Mouse (Mus musculus) stomach, postnatal 0 days (tissue): Measurements from ENCODE around the gene Tmsb15b1. TPM values are rescaled to one million over a fixed set of nuclear protein-coding genes. Genes with fewer than 3 reads are reported as not detected.
"Not testable (repeated sequence)": the region's sequence is repeated elsewhere in the genome, so short reads cannot be mapped to it uniquely, and the experiment has no call there.

ENCODE experiments used
- ATAC-seq: fragments of 200-750 bp; cut with Nextera tagmentation; 2 replicates; pipeline ENCODE4 v1.8.0; 2017; ENCODE audit not compliant: low FRiP score, low TSS enrichment
- DNase-seq: peaks from one replicate; pipeline ENCODE4 v3.0.0-alpha.2; 2016; ENCODE audit warnings: low spot score
- H3K27ac ChIP-seq: fragments of 300-500 bp; sonication (generic); replicated peaks from 2 replicates; pipeline ENCODE4 v1.5.1; 2014; ENCODE audit warnings: mild to moderate bottlenecking, control low read depth
- H3K27me3 ChIP-seq: fragments of 300-500 bp; sonication (generic); 2 replicates; pipeline ENCODE4 v1.6.1; 2014; ENCODE audit warnings: low read length; ENCODE audit not compliant: control insufficient read depth, insufficient read depth
- H3K36me3 ChIP-seq: fragments of 300-500 bp; sonication (generic); 2 replicates; pipeline ENCODE4 v1.6.1; 2014; ENCODE audit warnings: low read length, mixed read lengths; ENCODE audit not compliant: control insufficient read depth, insufficient read depth
- H3K4me1 ChIP-seq: fragments of 300-500 bp; sonication (generic); replicated peaks from 2 replicates; pipeline ENCODE4 v1.6.1; 2014; ENCODE audit warnings: antibody characterized with exemption; ENCODE audit not compliant: control insufficient read depth, insufficient read depth
- H3K4me2 ChIP-seq: fragments of 300-500 bp; sonication (generic); replicated peaks from 2 replicates; pipeline ENCODE4 v1.6.1; 2014; ENCODE audit warnings: low read depth, mild to moderate bottlenecking, control low read depth, moderate library complexity
- H3K4me3 ChIP-seq: fragments of 300-500 bp; sonication (generic); 2 replicates; pipeline ENCODE4 v1.5.1; 2014; ENCODE audit warnings: low read depth, low read length, control low read depth
- H3K9ac ChIP-seq: fragments of 300-500 bp; sonication (generic); 2 replicates; pipeline ENCODE4 v1.6.1; 2014; ENCODE audit warnings: mild to moderate bottlenecking, low read length, control low read depth, mixed read lengths
- H3K9me3 ChIP-seq: fragments of 300-500 bp; sonication (generic); 2 replicates; pipeline ENCODE4 v1.6.1; 2016; ENCODE audit warnings: low read length; ENCODE audit not compliant: control insufficient read depth
- CTCF ChIP-seq: IDR thresholded peaks from 2 replicates; pipeline ENCODE4 v1.5.1; 2016; ENCODE audit warnings: antibody characterized with exemption, low read depth, mild to moderate bottlenecking, moderate library complexity
- EP300 ChIP-seq: optimal IDR thresholded peaks from 2 replicates; pipeline ENCODE3; 2016; ENCODE audit warnings: antibody characterized with exemption
- WGBS: fragments of 180-500 bp; shearing (Covaris S2); extraction: QIAGEN DNeasy Blood & Tissue Kit; methylation state at CpG from one replicate; pipeline ENCODE4 v1.1.7; 2014; 5-methylcytosine and 5-hydroxymethylcytosine counted together
- polyA plus RNA-seq: library from polyadenylated mRNA; unstranded; fragments of >200 nt; fragmentation: Nextera tagmentation; extraction: Ambion mirVana; gene quantifications from 2 replicates; pipeline ENCODE4 v1.2.1, GENCODE M21; 2015

The Tmsb15b1 gene
- polyA plus RNA-seq, 1 experiment from 2014 or later, result 17.7 TPM

GRCm38 (mm10) chrX:136992978-136993547 lies 16.4 kb upstream of the Tmsb15b1 start, which contains the start of gene Zcchc18:
Zcchc18 (plus strand) TSS chrX:136993155.
- no peaks in the 10 kb centered on the region for H3K27me3 ChIP-seq
- no peak for TF ChIP-seq EP300
- no peak for TF ChIP-seq CTCF
- H3K4me2 ChIP-seq, result peak within 1 kb of the TSS; percentile 54
- H3K9me3 ChIP-seq, result no peaks in the 10 kb centered on the region
- no peaks in the 10 kb centered on the region for H3K4me1 ChIP-seq
- no peak within 1 kb of the TSS for H3K27ac ChIP-seq
- WGBS, result 21% methylated on average over 26 of the region's 26 CpGs
- peak within 1 kb of the TSS; percentile 31 for H3K4me3 ChIP-seq
- 0 out of 2 replicates have a peak within 1 kb of the TSS, but pooled peaks have one; percentile 13 for H3K9ac ChIP-seq
- no peaks in the 10 kb centered on the region for H3K36me3 ChIP-seq
- DNase-seq, result peak; percentile 34
- peak; percentile 69; the same call in 1 of the 2 replicates for ATAC-seq

GRCm38 (mm10) chrX:136992191-136992965 lies 15.7 kb upstream of the Tmsb15b1 start:
- H3K4me2 ChIP-seq, result peak overlapping the region; percentile 54
- WGBS, result 17% methylated on average over 19 of the region's 19 CpGs
- no peaks in the 10 kb centered on the region for H3K36me3 ChIP-seq
- H3K4me1 ChIP-seq, result no peaks in the 10 kb centered on the region
- no peaks in the 10 kb centered on the region for H3K27me3 ChIP-seq
- peak overlapping the region; percentile 31 for H3K4me3 ChIP-seq
- DNase-seq, result no peak
- 0 out of 2 replicates have a peak overlapping the region, but pooled peaks have one; percentile 13 for H3K9ac ChIP-seq
- H3K27ac ChIP-seq, result no peak overlapping the region
- no peak for ATAC-seq
- no peaks in the 10 kb centered on the region for H3K9me3 ChIP-seq
- TF ChIP-seq EP300, result no peak
- TF ChIP-seq CTCF, result no peak

DNA sequence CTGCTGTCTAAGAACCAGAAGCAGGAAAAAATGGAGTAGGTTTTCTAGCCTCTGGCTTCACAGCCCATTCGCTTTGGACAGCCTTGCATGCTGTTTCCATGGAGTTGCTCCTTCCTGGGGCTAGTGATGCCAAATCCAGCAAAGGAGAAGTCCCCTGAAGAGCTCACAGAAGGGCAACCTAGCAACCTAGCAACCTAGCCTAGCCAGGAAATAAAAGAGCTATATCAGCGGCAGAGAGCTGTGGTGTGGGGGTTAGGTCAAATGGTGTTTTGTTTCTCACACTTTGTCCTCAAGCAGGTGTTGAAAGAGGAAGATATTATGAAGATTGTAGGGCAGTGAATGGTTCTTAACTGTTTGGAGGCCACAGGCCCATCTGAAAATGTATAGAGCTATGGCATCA lies 14.6 kb upstream of the Tmsb15b1 start:
- WGBS, result 65% methylated on average over 2 of the region's 2 CpGs
- no peak for ATAC-seq

GRCm38 (mm10) chrX:136986039-136986438 lies 9.4 kb upstream of the Tmsb15b1 start:
- Histone ChIP-seq H3K4me2 (no peak overlapping the region), H3K36me3 (no peaks in the 10 kb centered on the region), H3K27ac (no peak overlapping the region), H3K27me3 (no peaks in the 10 kb centered on the region), H3K4me1 (no peaks in the 10 kb centered on the region), H3K4me3 (no peak overlapping the region), H3K9ac (no peak overlapping the region), H3K9me3 (no peaks in the 10 kb centered on the region)
- DNase-seq (no peak), ATAC-seq (no peak)
- TF ChIP-seq EP300, result no peak
- TF ChIP-seq CTCF, result no peak

More for the DNA sequence above, 14.6 kb upstream of the Tmsb15b1 start:
- no peaks in the 10 kb centered on the region for H3K9me3 ChIP-seq
- H3K9ac ChIP-seq, result no peak overlapping the region
- no peak overlapping the region for H3K4me2 ChIP-seq
- H3K27me3 ChIP-seq, result no peaks in the 10 kb centered on the region
- no peak overlapping the region for H3K4me3 ChIP-seq
- TF ChIP-seq EP300 (no peak), CTCF (no peak)
- no peak overlapping the region for H3K27ac ChIP-seq
- H3K36me3 ChIP-seq, result no peaks in the 10 kb centered on the region
- no peaks in the 10 kb centered on the region for H3K4me1 ChIP-seq
- DNase-seq, result no peak

GRCm38 (mm10) chrX:136978616-136979015 lies 1.9 kb upstream of the Tmsb15b1 start:
- H3K4me1 ChIP-seq, result no peaks in the 10 kb centered on the region
- no peak overlapping the region for H3K4me3 ChIP-seq
- no peak overlapping the region for H3K27ac ChIP-seq
- no peaks in the 10 kb centered on the region for H3K36me3 ChIP-seq
- DNase-seq (no peak), ATAC-seq (no peak)
- no peaks in the 10 kb centered on the region for H3K9me3 ChIP-seq
- peak; percentile 67 for TF ChIP-seq CTCF
- TF ChIP-seq EP300, result no peak
- H3K27me3 ChIP-seq, result no peaks in the 10 kb centered on the region
- H3K9ac ChIP-seq, result no peak overlapping the region
- H3K4me2 ChIP-seq, result no peak overlapping the region

DNA sequence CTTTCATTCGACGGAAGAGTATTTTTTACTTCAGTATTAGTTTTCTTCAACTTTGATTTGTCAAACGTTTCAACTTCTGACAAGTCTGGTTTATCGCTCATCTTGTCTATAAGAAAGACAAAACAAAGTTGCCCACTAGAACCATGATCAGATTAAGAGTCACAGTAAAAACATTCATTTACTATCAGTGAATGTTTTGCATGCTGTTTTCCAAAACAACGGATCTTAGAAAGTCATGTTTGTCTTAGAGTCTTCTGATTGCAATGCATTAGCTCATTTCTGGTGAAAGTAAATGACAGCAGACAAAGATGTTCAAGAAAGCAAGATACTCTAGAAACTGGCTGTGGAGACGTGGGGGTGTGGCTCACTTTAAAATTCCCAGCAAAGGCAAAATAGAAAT lies 1.3 kb downstream of the Tmsb15b1 start, which contains the start of gene Tmsb15b2:
Gene Tmsb15b2 (minus strand): TSS at position 101 of the 400 bp plus-strand sequence.
- Histone ChIP-seq H3K4me2 (peak within 1 kb of the TSS; percentile 52), H3K9ac (0 out of 2 replicates have a peak within 1 kb of the TSS, but pooled peaks have one; percentile 27), H3K4me3 (peak within 1 kb of the TSS; percentile 31)
- H3K4me1 ChIP-seq, ATAC-seq, DNase-seq, H3K36me3 ChIP-seq, H3K27ac ChIP-seq, H3K9me3 ChIP-seq, H3K27me3 ChIP-seq: not testable (repeated sequence)
- 83% methylated on average over 6 of the region's 6 CpGs for WGBS
